Mouse (Mus musculus): ENCODE measurements around the gene Gm42372. TPM values are rescaled to one million over a fixed set of nuclear protein-coding genes. Genes with fewer than 3 reads are reported as not detected.
A peak's percentile ranks its signal among the peaks of the same experiment; 100 is the strongest.

Gm42372 gene
- total RNA-seq, 1 experiment = 0.13 TPM

- TF ChIP-seq ZC3H11A (IDR thresholded peaks at IDR 0.05; ENCODE audit: borderline replicate concordance, low read depth, low read length) (no peak), CHD2 (IDR thresholded peaks at IDR 0.05; ENCODE audit: low read depth, low read length) (no peak), MAFK (IDR thresholded peaks at IDR 0.05; ENCODE audit: insufficient read depth, low read depth, low read length) (no peak), HCFC1 (IDR thresholded peaks at IDR 0.05; ENCODE audit: borderline replicate concordance, insufficient read depth, low read length) (no peak), ZNF384 (IDR thresholded peaks at IDR 0.05; ENCODE audit: low read depth, low read length) (no peak)
- H3K36me3 ChIP-seq (ENCODE audit: control insufficient read depth, insufficient read depth, low read length, poor library complexity, severe bottlenecking) = peaks cover 37% of the 10 kb centered on the region
- no peak overlapping the region for H3K27ac ChIP-seq (ENCODE audit: insufficient read depth, low read depth, low read length, poor library complexity, severe bottlenecking)
- H3K9ac ChIP-seq (ENCODE audit: insufficient read depth, low read depth, low read length, poor library complexity, severe bottlenecking) = no peak overlapping the region
- DNase-seq (ENCODE audit: low read depth, low spot score) = peak; percentile 80
- in situ Hi-C loops (cut with MboI; ENCODE audit: low sequenced_read_pairs in 2 of 2, unreplicated experiment in 2 of 2) = no loop called here
- peaks cover 0 to 8% of the 10 kb centered on the region in 2 experiments; a peak in 2 of 4 replicates for H3K4me1 ChIP-seq (ENCODE audit: control insufficient read depth in 2 of 2, insufficient read depth in 2 of 2, low read length in 2 of 2, poor library complexity in 1 of 2)
- no peak overlapping the region for H3K4me3 ChIP-seq (ENCODE audit: insufficient read depth in 1 of 2, low read depth in 1 of 2, low read length in 2 of 2, poor library complexity in 1 of 2, severe bottlenecking in 1 of 2)
- no peaks in the 10 kb centered on the region for H3K9me3 ChIP-seq (ENCODE audit: control insufficient read depth, insufficient read depth, low read depth, low read length)
These were observed 19.7 kb downstream of the Gm42372 start for GRCm38 (mm10) chr7:17002375-17003195.

GRCm38 (mm10) chr7:17003230-17003960, 20.5 kb downstream of the Gm42372 start:
- in situ Hi-C loops (cut with MboI; ENCODE audit: low sequenced_read_pairs in 2 of 2, unreplicated experiment in 2 of 2) = no loop called here
- DNase-seq (ENCODE audit: low read depth, low spot score) = no peak
- Histone ChIP-seq H3K4me1 (ENCODE audit: control insufficient read depth in 2 of 2, insufficient read depth in 2 of 2, low read length in 2 of 2, poor library complexity in 1 of 2) (peaks cover 0 to 8% of the 10 kb centered on the region in 2 experiments; a peak in 2 of 4 replicates), H3K27ac (ENCODE audit: insufficient read depth, low read depth, low read length, poor library complexity, severe bottlenecking) (no peak overlapping the region), H3K36me3 (ENCODE audit: control insufficient read depth, insufficient read depth, low read length, poor library complexity, severe bottlenecking) (peaks cover 45% of the 10 kb centered on the region), H3K9ac (ENCODE audit: insufficient read depth, low read depth, low read length, poor library complexity, severe bottlenecking) (no peak overlapping the region), H3K9me3 (ENCODE audit: control insufficient read depth, insufficient read depth, low read depth, low read length) (no peaks in the 10 kb centered on the region), H3K4me3 (ENCODE audit: insufficient read depth in 1 of 2, low read depth in 1 of 2, low read length in 2 of 2, poor library complexity in 1 of 2, severe bottlenecking in 1 of 2) (no peak overlapping the region)
- no peak for TF ChIP-seq ZC3H11A (IDR thresholded peaks at IDR 0.05; ENCODE audit: borderline replicate concordance, low read depth, low read length)
- no peak for TF ChIP-seq ZNF384 (IDR thresholded peaks at IDR 0.05; ENCODE audit: low read depth, low read length)
- no peak for TF ChIP-seq HCFC1 (IDR thresholded peaks at IDR 0.05; ENCODE audit: borderline replicate concordance, insufficient read depth, low read length)
- TF ChIP-seq CHD2 (IDR thresholded peaks at IDR 0.05; ENCODE audit: low read depth, low read length) = no peak
- TF ChIP-seq MAFK (IDR thresholded peaks at IDR 0.05; ENCODE audit: insufficient read depth, low read depth, low read length) = no peak

GRCm38 (mm10) chr7:17004716-17005115, 21.8 kb downstream of the Gm42372 start:
- no peak for DNase-seq (ENCODE audit: low read depth, low spot score)
- TF ChIP-seq MAFK (IDR thresholded peaks at IDR 0.05; ENCODE audit: insufficient read depth, low read depth, low read length) = no peak
- no peak for TF ChIP-seq ZC3H11A (IDR thresholded peaks at IDR 0.05; ENCODE audit: borderline replicate concordance, low read depth, low read length)
- TF ChIP-seq CHD2 (IDR thresholded peaks at IDR 0.05; ENCODE audit: low read depth, low read length) = no peak
- H3K27ac ChIP-seq (ENCODE audit: insufficient read depth, low read depth, low read length, poor library complexity, severe bottlenecking) = no peak overlapping the region
- H3K4me1 ChIP-seq (ENCODE audit: control insufficient read depth in 2 of 2, insufficient read depth in 2 of 2, low read length in 2 of 2, poor library complexity in 1 of 2) = peaks cover 0 to 8% of the 10 kb centered on the region in 2 experiments; a peak in 2 of 4 replicates
- no peaks in the 10 kb centered on the region for H3K9me3 ChIP-seq (ENCODE audit: control insufficient read depth, insufficient read depth, low read depth, low read length)
- in situ Hi-C loops (cut with MboI; ENCODE audit: low sequenced_read_pairs in 2 of 2, unreplicated experiment in 2 of 2) = no loop called here
- H3K9ac ChIP-seq (ENCODE audit: insufficient read depth, low read depth, low read length, poor library complexity, severe bottlenecking) = no peak overlapping the region; the same call in 1 of the 2 replicates
- H3K4me3 ChIP-seq (ENCODE audit: insufficient read depth in 1 of 2, low read depth in 1 of 2, low read length in 2 of 2, poor library complexity in 1 of 2, severe bottlenecking in 1 of 2) = no peak overlapping the region
- peaks cover 56% of the 10 kb centered on the region for H3K36me3 ChIP-seq (ENCODE audit: control insufficient read depth, insufficient read depth, low read length, poor library complexity, severe bottlenecking)

GRCm38 (mm10) chr7:17007300-17007699, 24.4 kb downstream of the Gm42372 start:
- DNase-seq (ENCODE audit: low read depth, low spot score) = no peak
- Histone ChIP-seq H3K4me3 (ENCODE audit: insufficient read depth in 1 of 2, low read depth in 1 of 2, low read length in 2 of 2, poor library complexity in 1 of 2, severe bottlenecking in 1 of 2) (no peak overlapping the region), H3K4me1 (ENCODE audit: control insufficient read depth in 2 of 2, insufficient read depth in 2 of 2, low read length in 2 of 2, poor library complexity in 1 of 2) (peaks cover 0 to 8% of the 10 kb centered on the region in 2 experiments; a peak in 2 of 4 replicates), H3K9me3 (ENCODE audit: control insufficient read depth, insufficient read depth, low read depth, low read length) (no peaks in the 10 kb centered on the region), H3K36me3 (ENCODE audit: control insufficient read depth, insufficient read depth, low read length, poor library complexity, severe bottlenecking) (peaks cover 79% of the 10 kb centered on the region), H3K9ac (ENCODE audit: insufficient read depth, low read depth, low read length, poor library complexity, severe bottlenecking) (no peak overlapping the region), H3K27ac (ENCODE audit: insufficient read depth, low read depth, low read length, poor library complexity, severe bottlenecking) (no peak overlapping the region)
- TF ChIP-seq ZNF384 (IDR thresholded peaks at IDR 0.05; ENCODE audit: low read depth, low read length) (no peak), HCFC1 (IDR thresholded peaks at IDR 0.05; ENCODE audit: borderline replicate concordance, insufficient read depth, low read length) (no peak), MAFK (IDR thresholded peaks at IDR 0.05; ENCODE audit: insufficient read depth, low read depth, low read length) (no peak), CHD2 (IDR thresholded peaks at IDR 0.05; ENCODE audit: low read depth, low read length) (no peak), ZC3H11A (IDR thresholded peaks at IDR 0.05; ENCODE audit: borderline replicate concordance, low read depth, low read length) (no peak)
- in situ Hi-C loops (cut with MboI; ENCODE audit: low sequenced_read_pairs in 2 of 2, unreplicated experiment in 2 of 2) = no loop called here

Data from ES-E14 (cell line).